Mouse (Mus musculus) left cerebral cortex, postnatal 4 days (tissue): ENCODE results near the gene Lmntd1. TPM values are rescaled to one million over a fixed set of nuclear protein-coding genes. Genes with fewer than 3 reads are reported as not detected.

Source experiments
- DNase-seq: peaks from one replicate; pipeline ENCODE4 v3.0.0-alpha.2; 2022
- intact Hi-C: fragments of 180-260 bp; cut with DNase I; formaldehyde crosslinking; loops from one replicate; pipeline ENCODE4 v1.15.1; 2025
- total RNA-seq, 2 experiments: library from RNA; stranded (reverse); gene quantifications; 2 replicates each; pipeline ENCODE4 v1.2.3; 2021

Gene Lmntd1
- total RNA-seq: 1 to 10 TPM; 1.9 to 2.1 TPM

- intact Hi-C loops: no loop called here
- no peak for DNase-seq
Observed at GRCm38 (mm10) chr6:145614219-145614618, at the start of gene Lmntd1. Gene Lmntd1 (minus strand): TSS chr6:145614319.

- DNase-seq: no peak
- intact Hi-C loops: no loop called here
Observed at GRCm38 (mm10) chr6:145660943-145661342, 46.8 kb upstream of the Lmntd1 start.

- intact Hi-C loops: no loop called here
- DNase-seq: peak; percentile 33
Observed at GRCm38 (mm10) chr6:145659116-145659515, 45.0 kb upstream of the Lmntd1 start.

DNA sequence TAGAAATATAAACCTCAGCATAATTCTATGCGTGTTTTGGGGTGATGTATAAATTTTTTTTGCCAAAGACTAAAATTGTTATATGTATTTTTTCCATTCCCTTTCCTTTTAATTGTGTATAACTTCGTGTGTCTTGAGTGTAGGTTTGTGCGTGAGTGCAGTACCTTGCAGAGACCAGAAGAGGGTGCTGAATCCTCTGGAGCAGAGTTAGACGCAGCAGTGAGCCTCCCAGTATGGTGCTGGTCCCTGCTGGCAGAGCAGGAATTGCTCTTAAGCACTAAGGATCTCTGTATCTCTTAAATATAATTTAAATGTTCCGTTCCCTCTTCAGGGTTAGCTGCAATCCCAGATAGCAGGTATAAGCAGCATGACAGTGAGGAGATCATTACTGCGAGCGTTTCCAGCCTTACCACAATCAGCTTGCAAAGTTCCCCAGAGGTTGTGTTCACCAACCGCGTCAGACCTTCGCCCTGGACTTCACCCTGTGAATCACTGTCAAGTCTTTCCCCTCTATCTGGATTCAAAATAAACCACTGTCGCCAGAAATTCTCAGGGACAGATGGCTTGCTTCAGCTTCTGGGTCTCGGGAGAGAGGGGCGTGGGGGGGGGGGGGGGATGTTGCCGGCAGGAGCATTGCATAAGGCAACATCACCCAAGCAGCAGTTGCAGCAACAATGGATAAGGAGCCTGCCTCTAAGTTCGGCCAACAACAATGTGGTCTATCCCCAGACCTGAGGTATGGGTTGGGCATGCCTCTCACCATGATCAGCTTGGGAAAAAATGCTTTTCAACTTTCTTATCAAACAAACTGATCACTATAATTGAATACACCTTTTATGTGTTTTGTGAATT is 42.8 kb upstream of the Lmntd1 start:
- DNase-seq: no peak
- intact Hi-C loops: no loop called here

DNA sequence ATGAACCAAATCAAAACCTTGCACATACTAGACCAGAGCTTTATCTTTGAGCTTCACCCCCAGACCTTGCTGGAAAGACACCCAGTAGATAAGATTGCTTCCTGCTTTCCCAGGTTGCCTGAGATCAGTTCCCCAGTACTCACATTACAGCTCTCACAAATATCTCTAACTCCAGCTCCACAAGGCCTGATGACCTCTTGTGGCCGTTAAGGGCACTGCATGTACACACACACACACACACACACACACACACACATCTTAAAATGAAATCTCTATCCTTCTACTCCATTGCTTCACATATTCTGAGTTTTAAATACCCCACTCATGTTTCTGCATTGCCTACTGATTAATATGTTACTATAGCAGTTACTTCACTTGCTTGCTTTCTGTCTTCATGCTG is 41.6 kb upstream of the Lmntd1 start:
- intact Hi-C loops: no loop called here

GRCm38 (mm10) chr6:145654062-145654836 is 40.1 kb upstream of the Lmntd1 start:
- intact Hi-C loops: no loop called here
- DNase-seq: no peak

More for the DNA sequence above, 41.6 kb upstream of the Lmntd1 start:
- no peak for DNase-seq

DNA sequence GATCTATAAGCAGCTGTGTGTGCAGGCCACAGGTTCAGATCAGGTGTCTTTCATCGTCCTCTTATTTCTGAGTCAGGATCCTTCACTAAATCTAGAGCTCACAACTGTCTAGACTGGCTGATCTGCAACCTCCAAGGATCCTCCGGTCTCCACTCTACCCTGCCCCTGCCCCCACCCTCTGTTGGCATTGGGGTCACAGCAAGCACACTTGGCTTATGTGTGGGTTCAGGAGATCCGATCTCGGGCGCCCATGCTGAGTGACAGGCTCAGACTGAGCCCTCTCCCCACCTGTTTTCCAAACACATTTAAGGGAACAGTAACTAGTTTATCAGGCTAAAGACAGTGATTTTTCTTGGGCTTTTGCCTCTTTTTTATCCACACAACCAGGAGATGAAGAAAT is 39.5 kb upstream of the Lmntd1 start:
- DNase-seq: no peak
- intact Hi-C loops: no loop called here

DNA sequence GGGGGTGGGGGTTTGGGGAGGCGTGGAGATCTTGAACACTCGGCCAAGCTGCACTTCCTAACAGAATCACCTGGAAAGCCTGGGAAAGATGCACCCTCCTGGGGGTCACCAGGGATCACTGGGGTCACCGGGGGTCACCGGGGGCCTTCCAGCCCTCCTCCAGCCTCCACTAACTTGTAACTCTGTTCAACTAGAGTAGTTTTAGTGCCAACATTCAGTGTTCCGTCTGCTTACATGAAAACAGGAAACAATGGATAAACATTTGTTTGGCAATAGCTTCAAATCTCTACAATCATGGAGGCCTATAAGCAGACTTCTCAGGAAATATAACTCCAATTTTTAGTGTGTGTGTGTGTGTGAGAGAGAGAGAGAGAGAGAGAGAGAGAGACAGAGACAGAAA is 38.9 kb upstream of the Lmntd1 start:
- DNase-seq: no peak
- intact Hi-C loops: no loop called here

DNA sequence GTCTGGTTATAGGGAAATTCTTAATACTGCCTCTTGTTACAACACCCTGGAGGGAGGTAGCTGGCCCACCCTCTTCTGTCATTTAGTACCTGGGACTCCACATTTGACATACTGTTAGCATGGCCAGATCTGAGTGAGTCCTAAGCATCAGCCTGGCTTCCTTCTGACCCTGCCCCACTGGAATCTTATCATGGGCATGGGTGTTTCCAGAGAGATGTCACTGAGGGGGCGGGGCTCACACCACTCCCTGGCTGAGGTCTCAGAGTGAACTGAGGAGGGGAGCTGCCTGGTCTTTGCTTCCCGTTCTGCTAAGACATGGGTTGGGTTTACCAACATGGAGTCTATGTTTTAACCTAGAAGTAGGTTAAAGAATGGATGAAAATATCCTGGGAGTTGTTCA is 37.9 kb upstream of the Lmntd1 start:
- no peak for DNase-seq
- intact Hi-C loops: no loop called here

GRCm38 (mm10) chr6:145640971-145641506 is 26.9 kb upstream of the Lmntd1 start:
- no peak for DNase-seq
- intact Hi-C loops: no loop called here

GRCm38 (mm10) chr6:145638248-145638647 is 24.1 kb upstream of the Lmntd1 start:
- peak; percentile 29 for DNase-seq
- intact Hi-C loops: no loop called here

- intact Hi-C loops: no loop called here
Observed at GRCm38 (mm10) chr6:145636682-145637081, 22.6 kb upstream of the Lmntd1 start.

DNA sequence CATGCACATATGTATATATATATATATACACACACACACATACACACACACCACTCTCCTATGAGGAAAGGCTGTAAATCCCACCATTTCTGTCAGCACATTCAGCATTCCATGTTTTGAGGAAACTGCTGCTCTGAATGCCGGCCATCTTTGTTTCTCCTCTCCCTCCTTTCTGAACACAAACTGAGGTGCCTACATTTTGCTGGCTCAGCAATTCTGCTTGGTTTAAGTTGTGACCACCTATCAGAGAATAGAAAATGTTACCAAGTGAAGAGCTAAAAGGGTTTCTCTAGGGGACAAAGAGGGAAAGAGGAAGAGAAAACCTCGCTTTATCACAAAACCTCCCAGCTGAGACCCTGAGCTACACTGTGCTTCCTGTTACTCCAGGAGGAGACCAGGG is 20.3 kb upstream of the Lmntd1 start:
- no peak for DNase-seq
- intact Hi-C loops: no loop called here

More at GRCm38 (mm10) chr6:145636682-145637081, 22.6 kb upstream of the Lmntd1 start:
- DNase-seq: no peak

- intact Hi-C loops: no loop called here
- no peak for DNase-seq
Observed at GRCm38 (mm10) chr6:145630269-145630668, 16.1 kb upstream of the Lmntd1 start.

DNA sequence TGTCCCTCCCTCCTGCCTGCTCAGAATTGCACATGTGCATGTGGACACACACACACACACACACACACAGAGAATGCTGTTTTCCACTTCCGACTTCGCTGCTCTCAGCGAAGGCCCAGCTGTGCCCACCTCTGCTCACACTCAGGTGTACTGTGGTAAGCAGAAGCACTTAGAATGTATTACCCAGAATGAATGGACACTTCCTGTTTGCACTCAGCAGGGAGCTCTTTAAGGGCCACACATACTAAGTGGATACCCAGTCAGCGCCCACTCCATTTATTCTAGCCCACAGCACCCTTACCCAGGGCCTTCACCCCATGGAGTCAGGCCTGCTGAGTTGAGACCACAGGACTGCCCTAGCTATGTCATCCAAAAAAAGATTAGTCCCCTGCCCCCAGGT is 9.0 kb upstream of the Lmntd1 start:
- no peak for DNase-seq
- intact Hi-C loops: no loop called here

DNA sequence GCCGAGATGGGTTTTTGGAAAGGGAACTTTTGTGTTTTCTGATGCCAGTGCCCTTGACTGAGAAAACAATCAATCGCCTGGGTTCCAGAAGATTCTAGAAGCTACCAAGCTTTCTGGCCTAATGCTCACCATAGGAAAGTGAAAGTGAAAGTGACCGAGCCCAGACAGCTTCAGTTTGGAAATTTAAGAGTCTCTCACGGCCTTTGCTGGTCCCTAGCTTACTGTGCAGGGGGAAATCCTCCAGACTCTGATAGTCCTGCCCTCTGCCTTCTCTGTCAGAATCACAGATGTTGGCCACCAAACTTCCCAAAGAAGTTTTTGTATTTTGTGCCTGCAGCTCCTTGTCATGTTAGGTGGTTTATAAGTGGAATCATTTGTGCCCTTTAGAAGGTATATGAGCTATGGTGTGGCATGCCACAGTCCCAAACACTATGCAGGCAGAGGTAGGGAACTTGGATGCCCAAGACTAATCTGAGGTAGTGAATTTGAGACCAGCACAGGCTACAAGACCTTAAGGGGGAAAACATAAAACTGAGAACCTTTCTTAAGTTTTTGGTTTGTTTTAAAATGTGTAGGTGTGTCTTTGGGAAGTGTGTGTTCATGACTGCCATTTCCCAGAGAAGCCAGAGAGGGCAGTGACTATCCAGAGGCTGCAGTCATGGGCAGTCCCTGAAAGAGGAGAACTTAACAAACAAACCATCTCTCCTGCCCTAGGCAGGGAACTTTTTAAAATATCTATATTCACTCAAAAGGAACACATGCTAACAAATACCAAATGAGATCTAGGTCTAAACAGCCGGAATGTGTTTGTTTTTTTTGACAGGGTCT is 2.5 kb upstream of the Lmntd1 start:
- DNase-seq: no peak
- intact Hi-C loops: no loop called here

- intact Hi-C loops: no loop called here
Observed at GRCm38 (mm10) chr6:145615666-145616210, 1.6 kb upstream of the Lmntd1 start, which contains the start of gene Tuba3b. Gene Tuba3b (plus strand): TSS chr6:145615757.

DNA sequence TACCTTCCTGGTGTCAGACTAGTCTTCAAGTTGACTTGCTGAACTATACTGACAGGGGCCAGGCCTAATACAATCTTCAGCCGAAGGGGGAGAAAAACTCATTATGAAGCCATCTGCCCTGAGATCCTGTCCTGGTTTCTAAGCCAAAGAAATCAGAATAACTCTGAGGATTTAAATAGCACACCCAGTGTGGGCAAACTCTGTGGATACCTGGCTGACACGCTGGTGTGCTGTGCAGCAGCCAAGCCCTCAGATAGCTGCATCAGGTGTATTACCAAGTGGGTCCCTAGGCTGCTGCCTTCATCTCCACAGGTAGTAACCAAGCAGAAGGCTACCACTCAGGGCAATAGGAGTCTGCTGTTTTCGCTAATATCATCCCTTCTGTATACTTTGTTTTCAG is 1.5 kb downstream of the Lmntd1 start:
- intact Hi-C loops: no loop called here

More at GRCm38 (mm10) chr6:145615666-145616210, 1.6 kb upstream of the Lmntd1 start, which contains the start of gene Tuba3b:
- DNase-seq: no peak

GRCm38 (mm10) chr6:145610901-145611300 is 3.2 kb downstream of the Lmntd1 start:
- intact Hi-C loops: no loop called here

More for the DNA sequence above, 1.5 kb downstream of the Lmntd1 start:
- no peak for DNase-seq

GRCm38 (mm10) chr6:145608693-145609092 is 5.4 kb downstream of the Lmntd1 start:
- DNase-seq: no peak
- intact Hi-C loops: no loop called here

More at GRCm38 (mm10) chr6:145610901-145611300, 3.2 kb downstream of the Lmntd1 start:
- no peak for DNase-seq
